Mouse (Mus musculus): ENCODE measurements at regions not wholly inside any gene's neighbourhood (a gene's known extent, or its start where the extent isn't known, plus 50 kb on each side); places are given as distances from the start of the nearest gene placed in this dataset.

GRCm38 (mm10) chr6:104916787-104917186 is 424.2 kb downstream of the Cntn6 start:
- H3K36me3 ChIP-seq (ENCODE audit: control insufficient read depth, insufficient read depth, low read length): no peaks in the 10 kb centered on the region
- no peaks in the 10 kb centered on the region for H3K27me3 ChIP-seq (ENCODE audit: control insufficient read depth, insufficient read depth, low read length)
- TF ChIP-seq POLR2A (IDR thresholded peaks at IDR 0.05; ENCODE audit: control insufficient read depth, low read depth, low read length): no peak
- TF ChIP-seq CTCF (IDR thresholded peaks at IDR 0.05; ENCODE audit: control insufficient read depth, insufficient read depth, insufficient replicate concordance, low read depth, low read length): no peak
- no peak overlapping the region for H3K4me3 ChIP-seq (ENCODE audit: control insufficient read depth, low read depth, low read length)
- no peaks in the 10 kb centered on the region for H3K4me1 ChIP-seq (ENCODE audit: control insufficient read depth, insufficient read depth, low read length)
- no peak overlapping the region for H3K27ac ChIP-seq (ENCODE audit: control insufficient read depth, insufficient read depth, low read depth, low read length)

GRCm38 (mm10) chr6:104922577-104922976 is 430.0 kb downstream of the Cntn6 start:
- Histone ChIP-seq H3K27ac (ENCODE audit: control insufficient read depth, insufficient read depth, low read depth, low read length) (no peak overlapping the region), H3K4me3 (ENCODE audit: control insufficient read depth, low read depth, low read length) (no peak overlapping the region), H3K4me1 (ENCODE audit: control insufficient read depth, insufficient read depth, low read length) (no peaks in the 10 kb centered on the region), H3K36me3 (ENCODE audit: control insufficient read depth, insufficient read depth, low read length) (no peaks in the 10 kb centered on the region), H3K27me3 (ENCODE audit: control insufficient read depth, insufficient read depth, low read length) (no peaks in the 10 kb centered on the region)
- no peak for TF ChIP-seq POLR2A (IDR thresholded peaks at IDR 0.05; ENCODE audit: control insufficient read depth, low read depth, low read length)
- no peak for TF ChIP-seq CTCF (IDR thresholded peaks at IDR 0.05; ENCODE audit: control insufficient read depth, insufficient read depth, insufficient replicate concordance, low read depth, low read length)

- Histone ChIP-seq H3K27ac (ENCODE audit: control insufficient read depth, insufficient read depth, low read depth, low read length) (no peak overlapping the region), H3K4me1 (ENCODE audit: control insufficient read depth, insufficient read depth, low read length) (no peaks in the 10 kb centered on the region), H3K4me3 (ENCODE audit: control insufficient read depth, low read depth, low read length) (no peak overlapping the region), H3K36me3 (ENCODE audit: control insufficient read depth, insufficient read depth, low read length) (no peaks in the 10 kb centered on the region), H3K27me3 (ENCODE audit: control insufficient read depth, insufficient read depth, low read length) (no peaks in the 10 kb centered on the region)
- TF ChIP-seq POLR2A (IDR thresholded peaks at IDR 0.05; ENCODE audit: control insufficient read depth, low read depth, low read length): no peak
- TF ChIP-seq CTCF (IDR thresholded peaks at IDR 0.05; ENCODE audit: control insufficient read depth, insufficient read depth, insufficient replicate concordance, low read depth, low read length): no peak
Measured at GRCm38 (mm10) chr6:104926088-104926487, 433.5 kb downstream of the Cntn6 start.

GRCm38 (mm10) chr6:104930284-104930683 is 437.7 kb downstream of the Cntn6 start:
- Histone ChIP-seq H3K4me3 (ENCODE audit: control insufficient read depth, low read depth, low read length) (no peak overlapping the region), H3K27me3 (ENCODE audit: control insufficient read depth, insufficient read depth, low read length) (no peaks in the 10 kb centered on the region), H3K36me3 (ENCODE audit: control insufficient read depth, insufficient read depth, low read length) (no peaks in the 10 kb centered on the region), H3K4me1 (ENCODE audit: control insufficient read depth, insufficient read depth, low read length) (no peaks in the 10 kb centered on the region), H3K27ac (ENCODE audit: control insufficient read depth, insufficient read depth, low read depth, low read length) (no peak overlapping the region)
- TF ChIP-seq CTCF (IDR thresholded peaks at IDR 0.05; ENCODE audit: control insufficient read depth, insufficient read depth, insufficient replicate concordance, low read depth, low read length) (no peak), POLR2A (IDR thresholded peaks at IDR 0.05; ENCODE audit: control insufficient read depth, low read depth, low read length) (no peak)

GRCm38 (mm10) chr6:104932153-104932552 is 439.6 kb downstream of the Cntn6 start:
- Histone ChIP-seq H3K27me3 (ENCODE audit: control insufficient read depth, insufficient read depth, low read length) (no peaks in the 10 kb centered on the region), H3K4me1 (ENCODE audit: control insufficient read depth, insufficient read depth, low read length) (no peaks in the 10 kb centered on the region), H3K36me3 (ENCODE audit: control insufficient read depth, insufficient read depth, low read length) (no peaks in the 10 kb centered on the region), H3K4me3 (ENCODE audit: control insufficient read depth, low read depth, low read length) (no peak overlapping the region), H3K27ac (ENCODE audit: control insufficient read depth, insufficient read depth, low read depth, low read length) (no peak overlapping the region)
- TF ChIP-seq POLR2A (IDR thresholded peaks at IDR 0.05; ENCODE audit: control insufficient read depth, low read depth, low read length): no peak
- TF ChIP-seq CTCF (IDR thresholded peaks at IDR 0.05; ENCODE audit: control insufficient read depth, insufficient read depth, insufficient replicate concordance, low read depth, low read length): no peak

GRCm38 (mm10) chr6:104939134-104939533 is 446.5 kb downstream of the Cntn6 start:
- H3K4me3 ChIP-seq (ENCODE audit: control insufficient read depth, low read depth, low read length): no peak overlapping the region
- H3K4me1 ChIP-seq (ENCODE audit: control insufficient read depth, insufficient read depth, low read length): no peaks in the 10 kb centered on the region
- TF ChIP-seq CTCF (IDR thresholded peaks at IDR 0.05; ENCODE audit: control insufficient read depth, insufficient read depth, insufficient replicate concordance, low read depth, low read length) (no peak), POLR2A (IDR thresholded peaks at IDR 0.05; ENCODE audit: control insufficient read depth, low read depth, low read length) (no peak)
- no peaks in the 10 kb centered on the region for H3K27me3 ChIP-seq (ENCODE audit: control insufficient read depth, insufficient read depth, low read length)
- H3K36me3 ChIP-seq (ENCODE audit: control insufficient read depth, insufficient read depth, low read length): no peaks in the 10 kb centered on the region
- no peak overlapping the region for H3K27ac ChIP-seq (ENCODE audit: control insufficient read depth, insufficient read depth, low read depth, low read length)

GRCm38 (mm10) chr6:104974517-104974916 is 481.9 kb downstream of the Cntn6 start:
- no peak overlapping the region for H3K4me3 ChIP-seq (ENCODE audit: control insufficient read depth, low read depth, low read length)
- H3K4me1 ChIP-seq (ENCODE audit: control insufficient read depth, insufficient read depth, low read length): no peaks in the 10 kb centered on the region
- H3K36me3 ChIP-seq (ENCODE audit: control insufficient read depth, insufficient read depth, low read length): no peaks in the 10 kb centered on the region
- no peaks in the 10 kb centered on the region for H3K27me3 ChIP-seq (ENCODE audit: control insufficient read depth, insufficient read depth, low read length)
- TF ChIP-seq POLR2A (IDR thresholded peaks at IDR 0.05; ENCODE audit: control insufficient read depth, low read depth, low read length) (no peak), CTCF (IDR thresholded peaks at IDR 0.05; ENCODE audit: control insufficient read depth, insufficient read depth, insufficient replicate concordance, low read depth, low read length) (no peak)
- no peak overlapping the region for H3K27ac ChIP-seq (ENCODE audit: control insufficient read depth, insufficient read depth, low read depth, low read length)

- H3K36me3 ChIP-seq (ENCODE audit: control insufficient read depth, insufficient read depth, low read length): no peaks in the 10 kb centered on the region
- no peak overlapping the region for H3K27ac ChIP-seq (ENCODE audit: control insufficient read depth, insufficient read depth, low read depth, low read length)
- no peak overlapping the region for H3K4me3 ChIP-seq (ENCODE audit: control insufficient read depth, low read depth, low read length)
- TF ChIP-seq CTCF (IDR thresholded peaks at IDR 0.05; ENCODE audit: control insufficient read depth, insufficient read depth, insufficient replicate concordance, low read depth, low read length) (no peak), POLR2A (IDR thresholded peaks at IDR 0.05; ENCODE audit: control insufficient read depth, low read depth, low read length) (no peak)
- H3K4me1 ChIP-seq (ENCODE audit: control insufficient read depth, insufficient read depth, low read length): no peaks in the 10 kb centered on the region
- no peaks in the 10 kb centered on the region for H3K27me3 ChIP-seq (ENCODE audit: control insufficient read depth, insufficient read depth, low read length)
Measured at GRCm38 (mm10) chr6:104984144-104984543, 491.6 kb downstream of the Cntn6 start.

Measured in testis, adult 2 months (tissue).